Mouse (Mus musculus) forebrain, embryonic 15.5 days (tissue): ENCODE measurements at regions not wholly inside any gene's neighbourhood (a gene's known extent, or its start where the extent isn't known, plus 50 kb on each side); places are given as distances from the start of the nearest gene placed in this dataset.

Experiments used
- ATAC-seq: fragments of 200-750 bp; cut with Nextera tagmentation; replicated peaks from 2 replicates; pipeline ENCODE4 v1.8.0; 2017; ENCODE audit warnings: mild to moderate bottlenecking, moderate TSS enrichment, moderate library complexity
- H3K27ac ChIP-seq: fragments of 300-500 bp; sonication (generic); replicated peaks from 2 replicates; pipeline ENCODE4 v1.5.1; 2015; ENCODE audit warnings: mild to moderate bottlenecking, inconsistent platforms
- H3K27me3 ChIP-seq: fragments of 300-500 bp; sonication (generic); 2 replicates; pipeline ENCODE4 v1.6.1; 2015; ENCODE audit warnings: inconsistent platforms
- H3K36me3 ChIP-seq: fragments of 300-500 bp; sonication (generic); 2 replicates; pipeline ENCODE4 v1.6.1; 2015; ENCODE audit warnings: mild to moderate bottlenecking, inconsistent platforms
- H3K4me1 ChIP-seq: fragments of 300-500 bp; sonication (generic); 2 replicates; pipeline ENCODE4 v1.6.1; 2015; ENCODE audit warnings: inconsistent platforms
- H3K4me2 ChIP-seq: fragments of 300-500 bp; sonication (generic); replicated peaks from 2 replicates; pipeline ENCODE4 v1.6.1; 2015; ENCODE audit warnings: mild to moderate bottlenecking, inconsistent platforms
- H3K4me3 ChIP-seq: fragments of 300-500 bp; sonication (generic); 2 replicates; pipeline ENCODE4 v1.5.1; 2015; ENCODE audit warnings: mild to moderate bottlenecking, inconsistent platforms
- H3K9ac ChIP-seq: fragments of 300-500 bp; sonication (generic); replicated peaks from 2 replicates; pipeline ENCODE4 v1.6.1; 2015; ENCODE audit warnings: mild to moderate bottlenecking, inconsistent platforms
- H3K9me3 ChIP-seq: fragments of 300-500 bp; sonication (generic); 2 replicates; pipeline ENCODE4 v1.6.1; 2016; ENCODE audit warnings: inconsistent platforms
- WGBS: fragments of 180-500 bp; shearing (Covaris S2); methylation state at CpG from one replicate; pipeline ENCODE4 v1.1.7; 2015; ENCODE audit warnings: mixed read lengths; 5-methylcytosine and 5-hydroxymethylcytosine counted together

GRCm38 (mm10) chr12:58743800-58744199 lies 268.0 kb downstream of the Sec23a start:
- Histone ChIP-seq H3K9me3 (no peaks in the 10 kb centered on the region), H3K4me2 (no peak overlapping the region), H3K4me3 (no peak overlapping the region), H3K27me3 (no peaks in the 10 kb centered on the region), H3K4me1 (no peaks in the 10 kb centered on the region), H3K9ac (no peak overlapping the region), H3K27ac (no peak overlapping the region), H3K36me3 (no peaks in the 10 kb centered on the region)
- ATAC-seq = peak; percentile 32
- WGBS = 66% methylated on average over 1 of the region's 1 CpGs

GRCm38 (mm10) chr12:58728094-58728493 lies 283.7 kb downstream of the Sec23a start:
- Histone ChIP-seq H3K27me3 (no peaks in the 10 kb centered on the region), H3K9me3 (no peaks in the 10 kb centered on the region), H3K9ac (no peak overlapping the region), H3K4me1 (no peaks in the 10 kb centered on the region), H3K36me3 (no peaks in the 10 kb centered on the region), H3K4me3 (no peak overlapping the region), H3K4me2 (no peak overlapping the region), H3K27ac (no peak overlapping the region)
- WGBS = 47% methylated on average over 1 of the region's 1 CpGs
- no peak for ATAC-seq

GRCm38 (mm10) chr12:58727547-58727946 lies 284.3 kb downstream of the Sec23a start:
- ATAC-seq = no peak
- Histone ChIP-seq H3K4me2 (no peak overlapping the region), H3K9me3 (no peaks in the 10 kb centered on the region), H3K27ac (no peak overlapping the region), H3K36me3 (no peaks in the 10 kb centered on the region), H3K27me3 (no peaks in the 10 kb centered on the region), H3K9ac (no peak overlapping the region), H3K4me3 (no peak overlapping the region), H3K4me1 (no peaks in the 10 kb centered on the region)
- WGBS = 95% methylated on average over 2 of the region's 2 CpGs

GRCm38 (mm10) chr12:58717908-58718307 lies 293.9 kb downstream of the Sec23a start:
- H3K9ac ChIP-seq = no peak overlapping the region

GRCm38 (mm10) chr12:58714207-58714606 lies 297.6 kb downstream of the Sec23a start:
- Histone ChIP-seq H3K9me3 (no peaks in the 10 kb centered on the region), H3K4me3 (no peak overlapping the region), H3K4me2 (no peak overlapping the region), H3K27me3 (no peaks in the 10 kb centered on the region), H3K9ac (no peak overlapping the region), H3K27ac (no peak overlapping the region), H3K4me1 (no peaks in the 10 kb centered on the region), H3K36me3 (no peaks in the 10 kb centered on the region)
- ATAC-seq = no peak
- 98% methylated on average over 1 of the region's 1 CpGs for WGBS

More at GRCm38 (mm10) chr12:58717908-58718307, 293.9 kb downstream of the Sec23a start:
- no peaks in the 10 kb centered on the region for H3K36me3 ChIP-seq
- H3K4me2 ChIP-seq = no peak overlapping the region
- H3K9me3 ChIP-seq = no peaks in the 10 kb centered on the region
- 90% methylated on average over 6 of the region's 6 CpGs for WGBS
- no peak overlapping the region for H3K27ac ChIP-seq
- no peak for ATAC-seq
- H3K27me3 ChIP-seq = no peaks in the 10 kb centered on the region
- no peak overlapping the region for H3K4me3 ChIP-seq
- H3K4me1 ChIP-seq = no peaks in the 10 kb centered on the region

GRCm38 (mm10) chr12:58695680-58696079 lies 316.1 kb downstream of the Sec23a start:
- WGBS = 79% methylated on average over 5 of the region's 5 CpGs
- Histone ChIP-seq H3K27ac (no peak overlapping the region), H3K4me2 (no peak overlapping the region), H3K9ac (no peak overlapping the region), H3K36me3 (no peaks in the 10 kb centered on the region), H3K4me3 (no peak overlapping the region), H3K27me3 (no peaks in the 10 kb centered on the region), H3K9me3 (no peaks in the 10 kb centered on the region), H3K4me1 (no peaks in the 10 kb centered on the region)
- no peak for ATAC-seq

- H3K27ac ChIP-seq = peak overlapping the region; percentile 64
- H3K9ac ChIP-seq = no peak overlapping the region
- H3K4me3 ChIP-seq = no peak overlapping the region
- no peaks in the 10 kb centered on the region for H3K36me3 ChIP-seq
- WGBS = 36% methylated on average over 3 of the region's 3 CpGs
- H3K9me3 ChIP-seq = no peaks in the 10 kb centered on the region
- H3K4me2 ChIP-seq = no peak overlapping the region
- peak; percentile 94 for ATAC-seq
- no peaks in the 10 kb centered on the region for H3K27me3 ChIP-seq
- H3K4me1 ChIP-seq = no peaks in the 10 kb centered on the region
Measured at GRCm38 (mm10) chr12:58669914-58670635, 341.7 kb downstream of the Sec23a start.

- no peak for ATAC-seq
Measured at GRCm38 (mm10) chr12:58654530-58655056, 357.2 kb downstream of the Sec23a start.

GRCm38 (mm10) chr12:58653751-58654150 lies 358.1 kb downstream of the Sec23a start:
- Histone ChIP-seq H3K27ac (no peak overlapping the region; the same call in 1 of the 2 replicates), H3K9me3 (no peaks in the 10 kb centered on the region), H3K36me3 (no peaks in the 10 kb centered on the region), H3K27me3 (no peaks in the 10 kb centered on the region), H3K4me1 (peaks cover 11% of the 10 kb centered on the region), H3K9ac (no peak overlapping the region), H3K4me3 (no peak overlapping the region), H3K4me2 (no peak overlapping the region)
- WGBS = 50% methylated on average over 6 of the region's 6 CpGs
- ATAC-seq = 0 out of 2 replicates have a peak, but pooled peaks have one; percentile 27

More at GRCm38 (mm10) chr12:58654530-58655056, 357.2 kb downstream of the Sec23a start:
- Histone ChIP-seq H3K4me2 (no peak overlapping the region), H3K4me1 (peaks cover 11% of the 10 kb centered on the region), H3K4me3 (no peak overlapping the region), H3K9ac (no peak overlapping the region), H3K27me3 (no peaks in the 10 kb centered on the region), H3K36me3 (no peaks in the 10 kb centered on the region), H3K9me3 (no peaks in the 10 kb centered on the region), H3K27ac (no peak overlapping the region)
- 59% methylated on average over 2 of the region's 2 CpGs for WGBS

- Histone ChIP-seq H3K27ac (peak overlapping the region; percentile 50), H3K4me1 (peaks cover 11% of the 10 kb centered on the region), H3K9ac (no peak overlapping the region), H3K4me2 (no peak overlapping the region), H3K9me3 (no peaks in the 10 kb centered on the region), H3K36me3 (no peaks in the 10 kb centered on the region), H3K4me3 (no peak overlapping the region), H3K27me3 (no peaks in the 10 kb centered on the region)
- ATAC-seq = peak; percentile 45; the same call in 1 of the 2 replicates
- 26% methylated on average over 6 of the region's 6 CpGs for WGBS
Measured at GRCm38 (mm10) chr12:58653222-58653621, 358.6 kb downstream of the Sec23a start.

GRCm38 (mm10) chr12:58652701-58653100 lies 359.1 kb downstream of the Sec23a start:
- no peaks in the 10 kb centered on the region for H3K9me3 ChIP-seq
- H3K4me2 ChIP-seq = no peak overlapping the region
- ATAC-seq = peak; percentile 36
- no peak overlapping the region for H3K27ac ChIP-seq
- WGBS = 65% methylated on average over 4 of the region's 4 CpGs
- H3K9ac ChIP-seq = no peak overlapping the region
- H3K27me3 ChIP-seq = no peaks in the 10 kb centered on the region
- no peak overlapping the region for H3K4me3 ChIP-seq
- peaks cover 11% of the 10 kb centered on the region for H3K4me1 ChIP-seq
- no peaks in the 10 kb centered on the region for H3K36me3 ChIP-seq

- H3K4me3 ChIP-seq = no peak overlapping the region
- H3K4me2 ChIP-seq = no peak overlapping the region
- H3K27me3 ChIP-seq = no peaks in the 10 kb centered on the region
- H3K4me1 ChIP-seq = peaks cover 7% of the 10 kb centered on the region
- H3K27ac ChIP-seq = no peak overlapping the region
- no peak overlapping the region for H3K9ac ChIP-seq
- 37% methylated on average over 4 of the region's 4 CpGs for WGBS
- no peaks in the 10 kb centered on the region for H3K9me3 ChIP-seq
- no peaks in the 10 kb centered on the region for H3K36me3 ChIP-seq
- ATAC-seq = no peak
Measured at GRCm38 (mm10) chr12:58648322-58648721, 363.5 kb downstream of the Sec23a start.
